Mouse (Mus musculus): ENCODE measurements around the gene Nuak1.

Gene Nuak1

GRCm38 (mm10) chr10:84345730-84346129, 94.7 kb downstream of the Nuak1 start:
- DNase-seq (ENCODE audit: low read depth, low spot score): no peak

GRCm38 (mm10) chr10:84343536-84343935, 96.9 kb downstream of the Nuak1 start:
- no peak for DNase-seq (ENCODE audit: low read depth, low spot score)

- DNase-seq (ENCODE audit: low read depth, low spot score): no peak
Observed at GRCm38 (mm10) chr10:84339456-84339855, 100.9 kb downstream of the Nuak1 start.

GRCm38 (mm10) chr10:84338752-84339151, 101.6 kb downstream of the Nuak1 start:
- DNase-seq (ENCODE audit: low read depth, low spot score): no peak

GRCm38 (mm10) chr10:84335441-84335840, 105.0 kb downstream of the Nuak1 start:
- DNase-seq (ENCODE audit: low read depth, low spot score): no peak

GRCm38 (mm10) chr10:84329822-84330221, 110.6 kb downstream of the Nuak1 start:
- DNase-seq (ENCODE audit: low read depth, low spot score): no peak

GRCm38 (mm10) chr10:84329336-84329735, 111.1 kb downstream of the Nuak1 start:
- no peak for DNase-seq (ENCODE audit: low read depth, low spot score)

- DNase-seq (ENCODE audit: low read depth, low spot score): no peak
Observed at GRCm38 (mm10) chr10:84324018-84324417, 116.4 kb downstream of the Nuak1 start.
